Mouse (Mus musculus) forebrain, embryonic 11.5 days (tissue): ENCODE results near the gene Clec4g. TPM values are rescaled to one million over a fixed set of nuclear protein-coding genes. Genes with fewer than 3 reads are reported as not detected.
A peak's percentile ranks its signal among the peaks of the same experiment; 100 is the strongest.

ENCODE experiments used
- ATAC-seq: fragments of 200-750 bp; cut with Nextera tagmentation; replicated peaks from 2 replicates; pipeline ENCODE4 v1.8.0; 2017; ENCODE audit warnings: moderate TSS enrichment; ENCODE audit not compliant: low FRiP score
- DNase-seq: peaks from one replicate; pipeline ENCODE4 v3.0.0-alpha.2; 2017; ENCODE audit warnings: low spot score
- H3K27ac ChIP-seq: fragments of 300-500 bp; sonication (generic); 2 replicates; pipeline ENCODE4 v1.5.1; 2014; ENCODE audit warnings: low read depth, low read length
- H3K27me3 ChIP-seq: fragments of 300-500 bp; sonication (generic); 2 replicates; pipeline ENCODE4 v1.6.1; 2014; ENCODE audit warnings: mild to moderate bottlenecking, low read length, mixed read lengths; ENCODE audit not compliant: control insufficient read depth, insufficient read depth
- H3K36me3 ChIP-seq: fragments of 300-500 bp; sonication (generic); 2 replicates; pipeline ENCODE4 v1.6.1; 2014; ENCODE audit warnings: mild to moderate bottlenecking, low read length, moderate library complexity, mixed read lengths; ENCODE audit not compliant: control insufficient read depth, insufficient read depth
- H3K4me1 ChIP-seq: fragments of 300-500 bp; sonication (generic); replicated peaks from 2 replicates; pipeline ENCODE4 v1.6.1; 2014; ENCODE audit warnings: low read length, mixed read lengths; ENCODE audit not compliant: control insufficient read depth, insufficient read depth
- H3K4me2 ChIP-seq: fragments of 300-500 bp; sonication (generic); 2 replicates; pipeline ENCODE4 v1.6.1; 2014; ENCODE audit warnings: low read depth, mild to moderate bottlenecking, low read length, moderate library complexity, mixed read lengths; ENCODE audit not compliant: severe bottlenecking
- H3K4me3 ChIP-seq: fragments of 300-500 bp; sonication (generic); 2 replicates; pipeline ENCODE4 v1.5.1; 2014; ENCODE audit warnings: low read depth, low read length
- H3K9ac ChIP-seq: fragments of 300-500 bp; sonication (generic); 2 replicates; pipeline ENCODE4 v1.6.1; 2014; ENCODE audit warnings: low read length
- H3K9me3 ChIP-seq: fragments of 300-500 bp; sonication (generic); 2 replicates; pipeline ENCODE4 v1.6.1; 2016; ENCODE audit warnings: low read length, mixed read lengths; ENCODE audit not compliant: control insufficient read depth
- WGBS: fragments of 180-500 bp; shearing (Covaris S2); extraction: QIAGEN DNeasy Blood & Tissue Kit; methylation state at CpG from one replicate; pipeline ENCODE4 v1.1.7; 2014; 5-methylcytosine and 5-hydroxymethylcytosine counted together
- polyA plus RNA-seq: library from polyadenylated mRNA; unstranded; fragments of >200 nt; fragmentation: Nextera tagmentation; extraction: Ambion mirVana; gene quantifications from 2 replicates; pipeline ENCODE4 v1.2.1, GENCODE M21; 2014

The Clec4g gene
- polyA plus RNA-seq, 1 experiment from 2014 or later: 0.20 TPM

DNA sequence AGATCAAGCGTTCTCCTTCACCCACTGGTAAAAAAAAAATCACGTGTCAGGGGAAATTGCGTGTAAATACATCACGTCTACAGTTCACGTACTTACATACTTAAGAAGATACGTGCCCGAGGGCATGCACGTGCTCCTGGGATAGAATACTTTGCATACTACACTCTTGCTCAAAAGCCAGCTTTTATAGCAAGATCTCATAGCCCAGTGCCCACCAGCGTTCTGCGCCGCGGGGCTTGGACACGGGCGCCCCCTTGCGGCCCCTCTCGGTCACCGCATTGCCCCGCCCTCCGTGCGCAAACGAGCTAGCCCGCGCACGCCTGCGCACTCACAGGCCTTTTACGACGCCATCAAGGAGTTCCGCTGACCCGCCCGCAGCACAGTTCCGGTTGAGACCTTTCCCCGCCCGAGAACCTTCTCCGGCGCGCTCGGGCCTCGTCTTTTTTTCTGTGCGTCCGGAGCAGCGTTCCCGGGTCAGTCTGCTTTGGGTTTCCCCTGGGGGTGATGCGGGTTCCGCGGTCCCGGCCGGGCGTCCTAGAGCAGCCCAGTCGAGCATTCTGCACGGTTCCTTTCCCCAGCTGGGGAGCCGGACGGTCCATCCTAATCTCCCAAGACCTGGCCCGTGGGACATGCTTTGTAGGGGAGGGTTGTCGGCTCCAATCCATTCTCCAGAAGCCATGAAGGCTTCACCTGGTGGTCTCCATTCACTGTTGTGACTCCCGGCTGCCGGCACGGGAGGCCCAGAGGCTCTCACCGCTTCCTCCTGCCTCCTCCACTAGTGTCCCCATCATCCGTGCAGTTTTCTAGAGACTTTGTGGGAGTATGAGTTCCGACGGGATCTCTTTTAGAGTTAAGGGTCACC lies 44.1 kb downstream of the Clec4g start, which contains the start of gene Trappc5:
Trappc5 (plus strand) TSS at position 169 of the 862 bp plus-strand sequence.
- Histone ChIP-seq H3K27me3 (no peaks in the 10 kb centered on the region), H3K36me3 (peaks cover 7% of the 10 kb centered on the region), H3K4me3 (peak within 1 kb of the TSS; percentile 90), H3K9me3 (no peaks in the 10 kb centered on the region), H3K4me2 (peak within 1 kb of the TSS; percentile 80), H3K9ac (peak within 1 kb of the TSS; percentile 97), H3K27ac (peak within 1 kb of the TSS; percentile 84), H3K4me1 (peaks cover 3% of the 10 kb centered on the region; the same call in 1 of the 2 replicates)
- DNase-seq (peak; percentile 96), ATAC-seq (peak; percentile 82)
- WGBS: 1% methylated on average over 61 of the region's 61 CpGs

DNA sequence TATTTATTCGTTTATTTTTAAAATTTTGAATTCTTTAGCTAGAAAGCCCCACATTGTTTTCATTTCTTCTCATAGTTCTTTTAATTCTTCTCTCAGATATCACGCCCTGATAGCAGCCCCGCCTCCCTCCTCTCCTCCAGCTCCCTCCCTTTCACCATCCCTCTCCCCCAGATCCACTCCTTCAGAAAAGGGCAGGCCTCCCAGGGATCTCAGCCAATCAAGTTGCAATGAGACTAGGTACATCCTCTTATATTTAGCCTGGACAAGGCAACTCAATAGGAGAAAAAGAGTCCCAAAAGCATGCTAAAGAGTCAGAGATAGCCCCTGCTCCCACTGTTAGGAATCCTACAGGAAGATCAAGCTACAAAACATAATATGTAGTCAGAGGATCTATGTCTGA lies 45.8 kb downstream of the Clec4g start:
- H3K27ac ChIP-seq: no peak overlapping the region
- H3K4me1 ChIP-seq: peaks cover 3% of the 10 kb centered on the region; the same call in 1 of the 2 replicates
- H3K36me3 ChIP-seq: peaks cover 7% of the 10 kb centered on the region
- 57% methylated on average over 3 of the region's 3 CpGs for WGBS
- H3K4me3 ChIP-seq: no peak overlapping the region
- DNase-seq: no peak
- H3K9ac ChIP-seq: no peak overlapping the region
- H3K9me3 ChIP-seq: no peaks in the 10 kb centered on the region
- no peak for ATAC-seq
- H3K27me3 ChIP-seq: no peaks in the 10 kb centered on the region
- H3K4me2 ChIP-seq: no peak overlapping the region

DNA sequence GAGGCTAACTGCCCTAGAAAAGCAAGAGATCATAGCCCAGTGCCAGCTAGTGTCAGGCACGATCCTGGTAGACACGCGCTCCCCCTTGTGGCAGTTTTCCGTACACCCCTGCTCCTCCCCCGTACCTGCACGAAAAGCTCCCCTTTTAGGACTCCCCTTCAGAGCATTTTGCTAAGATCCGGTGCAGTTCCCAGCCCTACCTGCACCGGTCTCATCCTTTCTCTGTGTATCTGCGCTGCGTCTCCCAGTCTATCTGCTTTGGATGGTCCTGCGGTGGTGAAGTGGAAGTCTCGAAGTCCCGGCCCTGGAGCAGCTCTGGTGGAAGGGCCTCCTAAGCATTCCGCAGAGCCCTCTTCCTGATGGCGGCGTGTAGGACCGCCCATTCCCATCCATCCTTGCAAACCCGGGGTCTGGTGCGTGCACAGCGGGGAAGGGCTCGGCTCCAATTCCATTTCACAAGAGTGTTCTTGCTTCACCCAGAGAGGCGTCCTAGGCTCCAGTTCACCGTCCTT lies 48.4 kb downstream of the Clec4g start, which contains the start of gene Fcor:
Fcor (minus strand) TSS at position 383 of the 512 bp plus-strand sequence.
- Histone ChIP-seq H3K27me3 (no peaks in the 10 kb centered on the region), H3K4me2 (peak within 1 kb of the TSS; percentile 50), H3K4me1 (no peaks in the 10 kb centered on the region), H3K27ac (peak within 1 kb of the TSS; percentile 37; the same call in 1 of the 2 replicates), H3K36me3 (no peaks in the 10 kb centered on the region), H3K9me3 (no peaks in the 10 kb centered on the region), H3K4me3 (peak within 1 kb of the TSS; percentile 47), H3K9ac (peak within 1 kb of the TSS; percentile 73)
- under 1% methylated on average over 23 of the region's 23 CpGs for WGBS
- ATAC-seq (peak; percentile 81), DNase-seq (peak; percentile 92)

DNA sequence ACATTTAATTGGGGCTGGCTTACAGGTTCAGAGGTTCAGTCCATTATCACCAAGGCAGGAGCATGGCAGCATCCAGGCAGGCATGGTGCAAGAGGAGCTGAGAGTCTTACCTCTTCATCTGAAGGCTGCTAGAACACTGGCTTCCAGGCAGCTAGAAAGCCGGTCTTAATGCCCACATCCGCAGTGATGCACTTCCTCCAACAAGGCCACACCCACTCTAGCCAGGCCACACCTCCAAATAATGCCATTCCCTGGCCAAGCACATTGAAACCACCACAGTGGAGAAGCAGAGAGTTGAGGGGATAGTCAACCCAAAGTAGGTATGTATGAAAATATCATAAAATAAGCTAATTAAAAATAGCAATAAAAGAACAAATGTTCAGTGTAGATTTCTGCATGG lies 50.1 kb downstream of the Clec4g start:
- H3K4me3 ChIP-seq: no peak overlapping the region
- 88% methylated on average over 2 of the region's 2 CpGs for WGBS
- H3K27ac ChIP-seq: no peak overlapping the region
- no peaks in the 10 kb centered on the region for H3K9me3 ChIP-seq
- H3K36me3 ChIP-seq: no peaks in the 10 kb centered on the region
- H3K4me2 ChIP-seq: no peak overlapping the region
- DNase-seq (no peak), ATAC-seq (no peak)
- no peaks in the 10 kb centered on the region for H3K4me1 ChIP-seq
- H3K27me3 ChIP-seq: no peaks in the 10 kb centered on the region
- H3K9ac ChIP-seq: no peak overlapping the region

DNA sequence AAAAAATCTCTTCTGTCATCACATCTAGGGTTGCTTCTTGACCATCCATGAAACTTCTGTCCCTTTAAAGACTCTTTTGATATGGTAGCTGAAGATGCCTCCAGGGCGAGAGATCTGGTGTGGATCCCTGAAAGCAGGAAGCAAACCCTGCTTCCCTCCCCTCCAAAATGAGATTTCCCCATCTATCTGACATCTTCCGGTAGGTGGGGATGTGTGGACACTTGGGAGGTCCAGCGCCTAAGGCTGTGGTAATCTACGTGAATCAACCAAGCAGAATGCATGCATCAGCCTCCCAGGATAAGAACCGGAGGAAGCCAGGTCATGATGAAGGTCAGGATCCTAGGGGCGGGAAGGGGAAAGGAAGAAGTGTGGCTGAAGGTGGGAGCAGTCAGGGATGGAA lies 54.9 kb downstream of the Clec4g start, which contains the start of gene Mcemp1:
Mcemp1 (plus strand) TSS at position 248 of the 400 bp plus-strand sequence.
- H3K9me3 ChIP-seq: no peaks in the 10 kb centered on the region
- 76% methylated on average over 6 of the region's 6 CpGs for WGBS
- no peak within 1 kb of the TSS for H3K27ac ChIP-seq
- H3K4me1 ChIP-seq: no peaks in the 10 kb centered on the region
- ATAC-seq (no peak), DNase-seq (no peak)
- no peak within 1 kb of the TSS for H3K9ac ChIP-seq
- H3K36me3 ChIP-seq: no peaks in the 10 kb centered on the region
- no peaks in the 10 kb centered on the region for H3K27me3 ChIP-seq
- H3K4me3 ChIP-seq: no peak within 1 kb of the TSS
- no peak within 1 kb of the TSS for H3K4me2 ChIP-seq

DNA sequence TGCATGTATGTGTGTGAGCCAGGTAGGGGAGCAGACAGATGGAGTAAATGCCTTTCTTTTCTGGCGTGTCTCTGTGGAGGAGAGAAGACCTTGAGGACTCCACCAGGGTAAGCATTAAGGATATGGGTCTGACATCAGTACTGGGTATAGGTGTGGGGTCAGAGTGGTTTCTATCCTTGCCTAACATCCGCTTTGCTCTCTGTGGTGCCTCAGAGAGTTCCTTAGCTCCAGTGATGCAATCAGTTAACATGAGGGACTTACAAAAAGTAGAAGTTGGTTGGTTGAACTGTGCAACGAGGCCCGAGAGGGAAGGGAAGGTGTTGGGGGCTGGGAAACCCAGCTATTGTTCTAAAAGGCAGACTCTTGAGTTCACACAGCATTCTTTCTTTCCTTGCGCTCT lies 56.0 kb downstream of the Clec4g start:
- Histone ChIP-seq H3K4me3 (no peak overlapping the region), H3K9me3 (no peaks in the 10 kb centered on the region), H3K27ac (no peak overlapping the region), H3K4me2 (no peak overlapping the region), H3K9ac (no peak overlapping the region), H3K27me3 (no peaks in the 10 kb centered on the region), H3K36me3 (no peaks in the 10 kb centered on the region), H3K4me1 (no peaks in the 10 kb centered on the region)
- no peak for DNase-seq
- ATAC-seq: no peak
- WGBS: 75% methylated on average over 5 of the region's 5 CpGs

DNA sequence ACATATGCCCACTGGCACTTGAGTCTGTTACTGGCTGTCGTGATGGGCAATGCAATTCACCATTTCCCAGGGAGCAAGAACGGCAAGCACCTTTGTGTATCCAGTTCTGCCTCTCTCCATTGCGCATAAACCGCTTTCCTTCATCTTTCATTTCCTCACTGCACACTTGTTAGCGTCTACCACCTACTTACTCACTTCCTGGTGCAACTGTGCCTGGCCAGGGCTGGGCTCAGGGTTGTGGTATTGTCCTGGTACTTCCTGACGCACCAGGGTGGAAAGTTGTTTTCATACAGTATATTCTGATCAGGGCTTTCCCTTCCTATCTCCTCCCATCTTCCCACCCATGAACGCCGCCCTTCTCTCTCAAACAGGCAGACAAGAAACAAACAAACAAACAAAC lies 59.6 kb downstream of the Clec4g start:
- no peaks in the 10 kb centered on the region for H3K9me3 ChIP-seq
- H3K4me1 ChIP-seq: no peaks in the 10 kb centered on the region; the same call in 1 of the 2 replicates
- ATAC-seq (no peak), DNase-seq (no peak)
- no peak overlapping the region for H3K4me2 ChIP-seq
- H3K27me3 ChIP-seq: no peaks in the 10 kb centered on the region
- 81% methylated on average over 8 of the region's 8 CpGs for WGBS
- no peaks in the 10 kb centered on the region for H3K36me3 ChIP-seq
- H3K4me3 ChIP-seq: no peak overlapping the region
- H3K9ac ChIP-seq: no peak overlapping the region
- H3K27ac ChIP-seq: no peak overlapping the region
